Mouse (Mus musculus): Measurements from ENCODE around the gene Zfp292.
"Not testable (repeated sequence)": the region's sequence is repeated elsewhere in the genome, so short reads cannot be mapped to it uniquely, and the experiment has no call there.

Zfp292 gene

GRCm38 (mm10) chr4:34882818-34883217 lies at the start of gene Zfp292:
TSS of gene Zfp292 (minus strand) at chr4:34882960.
- DNase-seq: peak; percentile 94

GRCm38 (mm10) chr4:34928386-34928785 lies 45.6 kb upstream of the Zfp292 start:
- DNase-seq: not testable (repeated sequence)

- DNase-seq: peak; percentile 48
These were observed 39.6 kb upstream of the Zfp292 start for GRCm38 (mm10) chr4:34922177-34922870.

- DNase-seq: no peak
These were observed 34.6 kb upstream of the Zfp292 start for GRCm38 (mm10) chr4:34917400-34917799.

- DNase-seq: no peak
These were observed 29.4 kb upstream of the Zfp292 start for GRCm38 (mm10) chr4:34912171-34912570.

- DNase-seq: no peak
These were observed 28.6 kb upstream of the Zfp292 start for GRCm38 (mm10) chr4:34911401-34911800.

GRCm38 (mm10) chr4:34908127-34908526 lies 25.4 kb upstream of the Zfp292 start:
- no peak for DNase-seq

- DNase-seq: no peak
These were observed 24.3 kb upstream of the Zfp292 start for GRCm38 (mm10) chr4:34907026-34907425.

GRCm38 (mm10) chr4:34906151-34906550 lies 23.4 kb upstream of the Zfp292 start:
- DNase-seq: no peak

GRCm38 (mm10) chr4:34905396-34905795 lies 22.6 kb upstream of the Zfp292 start:
- no peak for DNase-seq

- DNase-seq: not testable (repeated sequence)
These were observed 18.8 kb upstream of the Zfp292 start for GRCm38 (mm10) chr4:34901582-34901981.

GRCm38 (mm10) chr4:34901166-34901565 lies 18.4 kb upstream of the Zfp292 start:
- no peak for DNase-seq

- DNase-seq: no peak
These were observed 17.4 kb upstream of the Zfp292 start for GRCm38 (mm10) chr4:34900155-34900554.

- no peak for DNase-seq
These were observed 16.6 kb upstream of the Zfp292 start for GRCm38 (mm10) chr4:34899322-34899721.

GRCm38 (mm10) chr4:34898497-34898896 lies 15.7 kb upstream of the Zfp292 start:
- DNase-seq: no peak

- no peak for DNase-seq
These were observed 10.7 kb upstream of the Zfp292 start, which contains the start of gene Cga for GRCm38 (mm10) chr4:34893479-34893878. TSS of gene Cga (plus strand) at chr4:34893779.

- no peak for DNase-seq
These were observed 7.0 kb upstream of the Zfp292 start for GRCm38 (mm10) chr4:34889812-34890185.

- DNase-seq: no peak
These were observed 6.5 kb upstream of the Zfp292 start for GRCm38 (mm10) chr4:34889101-34889811.

- no peak for DNase-seq
These were observed 4.5 kb upstream of the Zfp292 start for GRCm38 (mm10) chr4:34887295-34887694.

GRCm38 (mm10) chr4:34886490-34887111 lies 3.8 kb upstream of the Zfp292 start:
- DNase-seq: peak; percentile 64

- DNase-seq: no peak
These were observed 3.0 kb upstream of the Zfp292 start for GRCm38 (mm10) chr4:34885631-34886351.

- DNase-seq: peak; percentile 18
These were observed 738 bp upstream of the Zfp292 start for GRCm38 (mm10) chr4:34883366-34884029.

Measured in cerebellum, adult 8-10 months (tissue).